Mouse (Mus musculus): ENCODE measurements around the gene Sel1l3.

DNA sequence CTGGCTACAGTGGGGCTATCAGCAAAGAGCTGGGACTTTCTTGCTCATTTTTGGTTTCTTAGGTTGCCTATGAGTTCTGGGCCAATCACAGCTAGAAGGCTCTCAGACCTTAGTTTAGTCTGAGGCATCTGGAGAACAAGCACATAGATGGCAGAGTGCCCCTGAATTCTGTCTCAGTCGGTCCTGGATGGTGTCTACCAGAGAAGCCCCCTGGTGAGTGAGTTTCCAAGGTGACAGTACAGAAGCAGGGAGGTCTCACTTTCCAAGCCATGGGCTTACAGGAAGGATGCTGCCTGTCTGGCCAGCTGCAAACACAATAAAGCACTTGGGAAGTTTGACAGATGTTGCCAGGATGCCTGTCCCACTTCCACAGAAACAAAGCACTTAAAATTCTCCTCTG lies 1.1 kb upstream of the Sel1l3 start:
- TF ChIP-seq CTCF (IDR thresholded peaks at IDR 0.05; ENCODE audit: borderline replicate concordance, control insufficient read depth, extremely low read depth, insufficient read depth, low read length, poor library complexity) (no peak), POLR2A (IDR thresholded peaks at IDR 0.05; ENCODE audit: control insufficient read depth, extremely low read depth, insufficient read depth, low read length, poor library complexity) (no peak)

All from thymus, adult 2 months (tissue).